Mouse (Mus musculus) G1E-ER4 (cell line): ENCODE data around the gene Elane. TPM values are rescaled to one million over a fixed set of nuclear protein-coding genes. Genes with fewer than 3 reads are reported as not detected.

Experiments used
- GATA1 ChIP-seq: IDR thresholded peaks from one replicate; pipeline ENCODE4 v1.8.0; 2012; ENCODE audit warnings: low read length, inconsistent platforms
- polyA plus RNA-seq: library from polyadenylated mRNA; stranded (reverse); fragments of >175 nt; gene quantifications from 2 replicates; pipeline ENCODE4 v1.2.3, GENCODE M21; 2012

The Elane gene
- polyA plus RNA-seq, 1 experiment = not detected

DNA sequence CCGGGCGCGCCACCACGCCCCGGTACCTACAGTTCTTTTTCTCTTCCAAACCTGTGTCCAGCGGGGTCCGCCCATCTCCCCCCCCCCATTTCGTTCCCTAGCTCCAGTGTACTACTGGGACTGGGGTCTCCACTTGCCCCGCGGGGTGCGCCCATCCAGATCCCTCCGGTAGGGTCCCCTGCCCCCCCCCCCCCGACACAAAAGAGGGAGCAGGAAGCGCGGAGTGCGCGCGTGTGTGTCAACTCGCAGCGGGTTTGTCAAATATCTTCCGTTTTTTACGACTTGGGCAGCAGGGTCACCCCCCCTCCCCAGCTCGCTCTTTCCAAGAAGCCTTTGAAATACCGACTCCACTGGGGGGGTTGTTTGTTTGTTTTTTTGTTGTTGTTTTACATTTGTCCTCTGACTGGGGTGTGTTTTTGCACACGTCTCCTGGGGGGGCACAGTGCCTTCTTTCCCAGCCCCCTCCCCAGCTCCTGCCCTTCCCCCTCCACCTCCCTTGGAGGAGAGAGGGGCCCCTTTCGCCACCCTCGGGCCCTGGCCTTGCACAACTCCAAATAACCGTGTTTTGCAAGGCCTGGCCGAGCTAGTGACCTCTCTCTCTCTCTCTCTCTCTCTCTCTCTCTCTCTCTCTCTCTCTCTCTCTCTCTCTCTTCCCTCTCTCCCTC is 42.1 kb downstream of the Elane start:
- no peak for TF ChIP-seq GATA1

DNA sequence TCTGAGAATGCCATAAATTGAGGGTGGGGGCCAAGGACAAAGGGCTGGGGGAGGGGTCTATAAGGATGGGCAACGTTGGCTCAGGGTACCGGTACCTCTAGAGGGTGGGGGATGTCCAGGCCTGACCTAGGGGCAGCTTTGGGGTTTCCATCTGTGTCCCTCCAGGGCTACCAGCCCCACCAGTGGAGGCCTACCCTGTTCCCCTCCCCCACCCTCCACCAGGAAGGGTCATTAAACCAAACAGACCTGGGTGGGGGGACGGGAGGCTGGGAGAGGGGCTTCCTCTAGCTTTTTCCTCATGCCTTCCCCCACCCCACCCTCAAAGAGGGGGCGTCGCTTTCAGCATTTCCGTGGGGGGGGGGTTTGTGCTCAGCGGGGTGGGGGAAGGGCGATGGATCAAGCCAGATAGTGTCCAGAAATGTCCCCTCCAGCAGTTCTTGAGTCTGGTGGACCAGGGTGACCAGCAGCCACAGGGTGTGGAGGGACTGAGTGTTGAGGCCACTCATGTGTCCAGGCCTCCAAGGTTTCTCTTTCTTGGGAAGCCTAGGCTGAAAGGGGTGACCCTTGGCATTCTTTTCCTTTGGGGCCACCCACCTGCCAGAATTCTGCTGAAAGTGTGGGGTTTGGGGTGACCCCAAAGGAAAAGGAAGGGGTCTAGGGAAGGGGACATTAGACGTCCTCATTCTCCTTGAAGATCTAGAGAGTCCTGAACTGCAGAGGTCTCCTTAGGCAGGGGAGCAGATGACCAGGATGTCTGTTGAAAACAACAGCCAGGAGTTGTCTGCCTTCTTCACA is 43.1 kb downstream of the Elane start:
- TF ChIP-seq GATA1 = no peak

DNA sequence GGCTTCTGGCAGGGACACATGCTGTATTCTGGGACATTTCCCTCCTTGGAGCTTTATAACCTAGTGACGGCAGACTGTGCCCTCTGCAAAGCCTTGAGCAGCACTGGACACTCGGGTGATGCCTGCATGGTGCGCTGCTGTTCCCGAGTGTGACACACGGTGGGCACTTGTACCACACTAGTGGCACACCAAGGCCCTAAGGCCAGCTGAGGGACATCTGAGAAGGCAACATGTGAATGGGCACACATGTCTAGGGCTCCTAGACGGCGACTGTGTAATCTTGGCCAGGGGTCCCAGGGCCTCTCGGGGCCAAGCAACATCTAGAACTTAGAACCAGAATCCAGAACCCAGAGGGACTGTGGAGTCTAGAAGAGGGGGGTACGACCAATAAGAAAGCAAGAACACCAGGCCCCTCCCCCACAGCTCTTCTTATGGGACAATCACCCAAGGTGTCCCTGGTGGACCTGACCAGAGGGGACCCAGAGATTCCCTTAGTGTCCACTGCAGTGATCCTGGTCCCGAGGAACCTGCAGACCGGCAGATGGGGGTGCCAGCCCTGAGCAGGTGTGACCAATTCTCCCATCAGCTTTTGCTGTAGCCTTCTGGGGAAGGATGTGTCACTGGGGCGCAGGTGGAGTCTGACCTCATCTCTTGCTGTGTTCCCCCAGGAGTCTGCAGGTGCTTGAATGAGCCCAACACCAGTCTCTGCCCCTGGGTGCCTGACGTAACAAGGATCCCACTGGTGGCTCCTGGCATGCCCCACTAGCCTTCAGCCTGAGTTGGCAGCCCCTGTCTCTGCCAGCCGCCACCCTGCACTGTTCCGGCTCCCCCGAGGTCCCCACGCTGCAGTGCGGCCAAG is 44.1 kb downstream of the Elane start:
- no peak for TF ChIP-seq GATA1

DNA sequence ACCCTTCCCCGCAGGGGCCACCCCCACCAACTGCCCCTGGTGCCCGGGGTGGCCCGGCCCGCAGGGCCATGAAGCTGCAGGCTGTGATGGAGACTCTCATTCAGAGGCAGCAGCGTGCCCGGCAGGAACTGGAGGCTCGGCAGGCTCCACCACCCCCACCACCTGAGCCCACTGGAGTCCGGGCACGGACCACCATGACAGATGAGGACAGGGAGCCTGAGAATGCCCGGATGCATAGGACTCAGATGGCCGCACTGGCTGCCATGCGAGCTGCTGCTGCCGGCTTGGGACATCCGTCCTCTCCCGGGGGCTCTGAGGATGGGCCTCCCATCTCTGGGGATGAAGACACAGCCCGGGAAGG is 44.8 kb downstream of the Elane start:
- TF ChIP-seq GATA1 = no peak

DNA sequence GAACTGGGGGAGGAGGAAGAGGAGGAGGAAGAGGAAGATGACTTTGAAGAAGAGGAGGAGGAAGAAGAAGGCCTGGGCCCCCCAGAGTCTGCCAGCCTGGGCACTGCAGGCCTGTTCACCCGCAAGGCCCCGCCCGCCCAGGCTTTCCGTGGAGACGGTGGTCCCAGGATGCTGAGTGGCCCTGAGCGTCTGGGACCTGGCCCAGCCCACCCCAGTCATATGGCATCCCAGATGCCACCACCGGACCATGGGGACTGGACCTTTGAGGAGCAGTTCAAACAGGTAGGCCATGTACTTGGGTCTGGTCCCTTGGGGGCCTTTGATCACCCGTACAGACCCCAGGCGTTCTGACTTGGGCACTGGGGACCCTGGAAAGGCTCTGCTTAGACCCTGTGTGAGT is 45.8 kb downstream of the Elane start:
- no peak for TF ChIP-seq GATA1

DNA sequence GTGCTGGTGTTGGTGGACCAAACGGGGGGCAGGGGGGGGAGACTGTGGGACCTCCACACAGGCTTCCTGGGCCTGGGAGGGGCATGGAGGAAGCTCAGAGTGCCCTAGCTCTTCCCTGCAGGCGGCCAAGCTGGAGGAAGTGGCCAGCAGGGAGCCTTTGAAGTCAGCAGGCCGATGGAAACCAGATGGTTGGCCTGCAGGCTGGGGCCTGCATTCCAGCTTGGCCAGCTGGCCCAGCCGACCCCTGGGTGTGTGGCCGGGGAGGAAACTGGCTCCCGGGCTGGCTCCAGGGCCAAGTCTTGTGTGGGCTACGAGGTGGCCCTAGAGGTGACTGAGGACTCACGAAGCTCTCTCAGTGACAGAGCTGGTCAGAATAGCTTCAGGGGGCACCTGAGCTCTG is 46.7 kb downstream of the Elane start:
- no peak for TF ChIP-seq GATA1

DNA sequence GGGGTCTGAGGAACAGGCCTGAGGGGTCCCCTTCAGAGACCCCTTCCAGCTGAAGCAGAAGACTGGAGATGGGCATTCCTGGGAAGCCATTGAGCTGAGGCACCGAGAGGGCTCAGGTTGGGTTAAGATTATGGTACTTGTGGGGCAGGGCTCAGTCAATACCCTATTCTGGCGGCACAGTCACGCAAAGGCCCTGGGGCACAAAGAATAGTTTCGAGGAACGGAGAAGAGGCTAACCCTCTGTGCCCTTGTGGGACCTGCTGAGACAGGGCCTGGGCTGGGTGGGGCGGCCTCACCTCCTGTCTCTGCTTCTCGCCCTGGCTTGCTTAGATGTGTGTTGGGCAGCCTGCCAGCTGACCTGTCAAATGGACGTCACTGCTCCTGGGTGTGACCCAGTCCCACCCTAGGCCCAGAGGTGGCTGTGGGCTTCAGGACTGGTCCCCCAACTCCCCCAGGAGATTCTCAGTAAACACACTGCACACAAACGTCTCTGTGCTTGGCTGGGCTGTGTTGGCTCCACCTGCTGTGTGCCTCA is 47.2 kb downstream of the Elane start:
- no peak for TF ChIP-seq GATA1

DNA sequence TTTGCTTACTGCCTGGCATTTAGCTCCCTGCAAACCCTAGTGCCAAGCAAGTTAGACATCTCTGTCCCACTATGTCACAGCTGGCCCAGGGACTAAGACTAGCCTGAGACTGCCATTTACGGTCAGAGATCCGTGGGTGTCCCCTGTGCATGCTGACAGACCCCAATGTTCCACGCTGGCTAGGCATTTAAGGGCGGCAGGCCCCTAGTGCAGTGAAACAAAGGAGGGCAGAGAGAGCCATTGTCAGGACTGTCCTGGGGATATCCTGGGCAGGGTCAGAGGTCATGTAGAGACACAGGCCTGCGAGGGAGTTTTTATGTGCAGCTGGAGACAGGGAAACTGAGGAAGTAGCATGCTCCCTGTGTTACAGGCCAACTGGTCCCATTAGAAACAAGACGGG is 47.8 kb downstream of the Elane start:
- no peak for TF ChIP-seq GATA1

DNA sequence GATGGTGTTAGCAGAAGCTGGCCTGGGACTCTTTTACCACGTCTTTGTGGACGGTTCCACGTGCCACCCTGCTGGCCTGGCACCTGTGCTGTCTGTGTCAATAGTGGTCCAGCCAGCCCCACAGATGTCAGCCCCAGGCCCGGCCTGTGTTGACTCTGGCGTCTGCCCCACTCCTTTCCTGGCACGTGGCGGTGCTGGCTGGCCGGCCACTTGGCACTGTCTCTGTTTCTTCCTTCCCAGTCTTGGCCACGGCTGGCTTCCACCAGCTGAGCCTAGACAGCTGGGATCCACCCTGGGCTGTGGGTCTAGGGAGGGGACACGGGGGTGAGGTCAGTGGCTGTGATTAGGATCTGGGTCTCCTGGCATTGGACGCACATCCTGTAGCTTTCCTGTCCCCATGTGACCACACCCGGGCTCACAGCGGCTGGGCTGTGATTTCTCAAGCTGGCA is 48.2 kb downstream of the Elane start:
- TF ChIP-seq GATA1 = no peak

DNA sequence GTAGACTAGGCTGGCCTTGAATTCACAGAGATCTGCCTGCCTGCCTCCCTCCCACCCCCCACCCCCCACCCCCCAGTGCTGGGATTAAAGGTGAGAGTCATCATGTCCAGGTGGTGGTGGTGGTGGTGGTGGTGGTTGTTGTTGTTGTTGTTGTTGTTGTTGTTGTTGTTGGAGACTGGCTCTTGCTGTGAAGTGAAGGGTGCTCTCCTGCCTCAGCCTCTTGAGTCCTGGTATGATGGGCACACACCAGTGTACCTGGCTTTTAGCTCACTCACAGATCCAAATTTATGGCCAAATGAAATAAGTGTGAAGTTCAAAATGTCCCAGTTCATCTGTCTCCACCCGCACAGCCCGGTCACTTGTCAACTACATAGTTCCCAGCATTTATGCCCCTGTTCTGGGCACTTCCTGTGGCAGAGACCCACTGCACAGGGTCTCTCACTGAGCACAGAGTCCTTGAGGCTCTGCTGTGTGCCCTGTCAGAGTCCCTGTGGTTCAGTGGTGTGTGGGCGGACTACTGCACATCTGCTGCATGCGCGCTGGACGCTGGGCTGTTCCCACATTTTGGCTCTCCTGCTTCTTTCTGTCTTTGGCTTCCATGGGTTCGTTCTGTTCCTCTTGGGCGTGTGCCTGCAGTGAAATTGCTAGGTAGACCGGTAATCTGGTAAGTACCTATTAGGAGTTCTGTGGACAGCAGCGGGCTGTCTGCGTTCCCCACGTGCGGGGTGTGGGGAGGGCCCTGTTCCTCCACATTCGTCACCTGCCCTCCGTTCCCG is 48.9 kb downstream of the Elane start:
- no peak for TF ChIP-seq GATA1

DNA sequence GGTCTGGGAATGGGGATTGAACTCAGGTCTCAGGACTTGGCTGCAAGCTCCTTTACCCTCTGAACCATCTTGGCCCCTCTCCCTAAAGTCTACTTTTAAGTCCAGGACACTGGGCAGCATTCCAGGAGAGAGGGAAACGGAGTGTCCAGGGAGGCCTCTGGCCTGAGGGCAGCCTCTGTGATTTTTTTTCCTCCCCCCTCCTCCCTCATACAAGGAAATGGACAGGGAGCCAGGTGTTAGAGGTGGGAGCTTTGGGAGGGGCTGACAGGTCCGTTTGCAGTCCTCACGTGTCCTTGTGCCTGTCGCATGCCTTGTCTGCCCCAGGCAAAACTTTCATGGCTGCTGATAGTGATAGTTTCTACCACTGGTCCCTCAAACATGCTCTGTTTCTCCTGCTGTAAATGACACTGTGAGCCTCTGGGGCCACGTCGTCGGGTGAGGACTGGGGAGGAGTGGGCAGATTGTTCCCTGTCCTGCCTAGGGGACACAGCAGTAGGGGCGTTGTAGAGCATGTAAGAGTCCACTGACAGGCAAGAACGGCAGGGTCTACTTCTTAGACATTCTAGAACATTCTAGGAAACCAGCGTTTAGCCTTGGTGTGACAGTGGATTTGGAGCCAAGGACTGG is 50.4 kb downstream of the Elane start:
- TF ChIP-seq GATA1 = no peak

DNA sequence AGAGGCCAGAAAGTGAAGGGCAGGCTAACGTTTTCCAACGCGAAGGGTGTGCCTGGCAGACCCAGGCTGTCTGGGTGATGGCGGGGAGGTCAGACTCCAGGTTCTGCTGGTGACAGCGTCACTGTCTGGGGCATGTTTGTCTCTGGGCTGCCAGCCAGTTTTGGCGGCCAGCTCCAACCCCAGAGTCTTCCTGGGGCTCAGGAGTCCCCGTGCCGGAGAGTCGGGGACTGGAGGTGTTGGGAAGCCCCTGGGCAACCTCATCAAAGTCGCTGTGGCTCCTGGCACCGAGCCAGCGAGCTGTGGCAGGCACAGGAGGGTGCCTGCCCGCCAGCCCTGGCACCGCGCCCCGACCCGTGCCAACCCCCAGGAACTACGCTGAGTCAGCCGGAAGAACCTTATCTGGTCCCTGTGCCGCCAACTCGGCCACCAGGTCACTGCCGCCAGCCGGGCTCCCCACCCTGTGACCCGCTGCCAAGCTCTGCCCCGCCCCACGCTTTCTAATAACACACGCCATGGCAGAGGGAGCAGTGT is 50.9 kb downstream of the Elane start:
- no peak for TF ChIP-seq GATA1

Other genes with a start within 250 kb of the Elane start
- not detected in 2 replicates for gene Shc2, start 248.3 kb upstream of the Elane start, polyA plus RNA-seq
- not detected in 2 replicates for gene Odf3l2, start 240.5 kb upstream of the Elane start, polyA plus RNA-seq
- not detected in 2 replicates for gene Madcam1, start 221.7 kb upstream of the Elane start, polyA plus RNA-seq
- 119 and 126 TPM in 2 replicates for gene Tpgs1, start 216.9 kb upstream of the Elane start, polyA plus RNA-seq
- gene Cdc34, start 204.1 kb upstream of the Elane start, polyA plus RNA-seq = 540 and 646 TPM in 2 replicates
- 0.25 and 0.30 TPM in 2 replicates for gene Gzmm, start 197.2 kb upstream of the Elane start, polyA plus RNA-seq
- 834 and 1,207 TPM in 2 replicates for gene Bsg, start 181.8 kb upstream of the Elane start, polyA plus RNA-seq
- gene Hcn2, start 169.6 kb upstream of the Elane start, polyA plus RNA-seq = 0.49 and 0.78 TPM in 2 replicates
- gene Polrmt, start 139.7 kb upstream of the Elane start, polyA plus RNA-seq = 52.0 and 53.1 TPM in 2 replicates
- not detected in 2 replicates for gene Fgf22, start 131.2 kb upstream of the Elane start, polyA plus RNA-seq
- gene Rnf126, start 119.3 kb upstream of the Elane start, polyA plus RNA-seq = 373 and 414 TPM in 2 replicates
- 0.06 and 0.11 TPM in 2 replicates for gene Fstl3, start 109.0 kb upstream of the Elane start, polyA plus RNA-seq
- not detected in 2 replicates for gene Prss57, start 95.3 kb upstream of the Elane start, polyA plus RNA-seq
- gene Palm, start 92.7 kb upstream of the Elane start, polyA plus RNA-seq = 0.82 and 1.2 TPM in 2 replicates
- not detected in 2 replicates for gene Misp, start 65.3 kb upstream of the Elane start, polyA plus RNA-seq
- 1,266 and 1,318 TPM in 2 replicates for gene Ptbp1, start 31.8 kb upstream of the Elane start, polyA plus RNA-seq
- 0.38 TPM in 1 of 2 replicates, not detected in the other for gene Prtn3, start 11.8 kb upstream of the Elane start, polyA plus RNA-seq
- not detected in 2 replicates for gene Plppr3, start 11.6 kb upstream of the Elane start, polyA plus RNA-seq
- not detected in 2 replicates for gene Cfd, start 4.6 kb downstream of the Elane start, polyA plus RNA-seq
- gene Med16, start 22.7 kb downstream of the Elane start, polyA plus RNA-seq = 64.2 and 66.0 TPM in 2 replicates
- not detected in 2 replicates for gene Gm26602, start 24.6 kb downstream of the Elane start, polyA plus RNA-seq
- 0.53 and 0.82 TPM in 2 replicates for gene Kiss1r, start 30.7 kb downstream of the Elane start, polyA plus RNA-seq
- 229 and 234 TPM in 2 replicates for gene R3hdm4, start 35.0 kb downstream of the Elane start, polyA plus RNA-seq
- 99.9 and 103 TPM in 2 replicates for gene Arid3a, start 40.8 kb downstream of the Elane start, polyA plus RNA-seq
- gene Wdr18, start 73.9 kb downstream of the Elane start, polyA plus RNA-seq = 85.4 and 95.5 TPM in 2 replicates
- gene Grin3b, start 84.5 kb downstream of the Elane start, polyA plus RNA-seq = 0.05 and 0.08 TPM in 2 replicates
- 308 and 394 TPM in 2 replicates for gene Tmem259, start 98.1 kb downstream of the Elane start, polyA plus RNA-seq
- gene Cnn2, start 102.3 kb downstream of the Elane start, polyA plus RNA-seq = 11.4 and 12.4 TPM in 2 replicates
- gene Abca7, start 110.2 kb downstream of the Elane start, polyA plus RNA-seq = 23.5 and 25.3 TPM in 2 replicates
- 160 and 189 TPM in 2 replicates for gene Arhgap45, start 130.4 kb downstream of the Elane start, polyA plus RNA-seq
- gene Polr2e, start 153.5 kb downstream of the Elane start, polyA plus RNA-seq = 180 and 263 TPM in 2 replicates
- 1,603 and 2,372 TPM in 2 replicates for gene Gpx4, start 160.9 kb downstream of the Elane start, polyA plus RNA-seq
- 41.3 and 41.5 TPM in 2 replicates for gene Sbno2, start 219.3 kb downstream of the Elane start, polyA plus RNA-seq
- gene Stk11, start 229.6 kb downstream of the Elane start, polyA plus RNA-seq = 140 and 143 TPM in 2 replicates